Mouse (Mus musculus): ENCODE results near the gene Gbf1. TPM values are rescaled to one million over a fixed set of nuclear protein-coding genes. Genes with fewer than 3 reads are reported as not detected.

The Gbf1 gene
- total and polyA plus RNA-seq, 3 experiments: 23.7 to 400 (median 54.1) TPM

DNA sequence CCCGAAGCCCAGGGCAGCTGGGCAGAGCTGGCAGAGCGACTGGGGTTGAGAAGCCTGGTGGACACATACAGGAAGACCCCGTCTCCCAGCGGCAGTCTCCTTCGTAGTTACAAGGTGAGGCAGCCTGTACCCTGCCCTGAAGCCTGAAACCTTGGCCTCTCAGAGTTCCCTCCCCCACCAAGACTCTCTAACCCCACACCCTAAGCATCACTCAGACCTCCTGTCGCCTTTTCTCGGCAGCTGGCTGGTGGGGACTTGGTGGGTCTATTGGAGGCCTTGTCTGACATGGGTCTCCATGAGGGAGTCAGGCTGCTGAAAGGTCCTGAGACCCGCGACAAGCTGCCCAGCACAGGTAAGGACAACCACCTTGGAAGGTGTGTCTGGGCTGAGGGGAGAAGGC, 159.0 kb downstream of the Gbf1 start:
- Histone ChIP-seq H3K9me3 (replicated peaks; ENCODE audit: insufficient read depth, low read length) (no peaks in the 10 kb centered on the region), H3K27me3 (ENCODE audit: control insufficient read depth in 1 of 2, insufficient read depth in 2 of 2, low read length in 2 of 2) (no peaks in the 10 kb centered on the region), H3K4me1 (ENCODE audit: control insufficient read depth in 1 of 2, insufficient read depth in 2 of 2, low read length in 2 of 2) (peaks cover 14 to 25% of the 10 kb centered on the region in 2 experiments), H3K79me2 (ENCODE audit: control insufficient read depth, insufficient read depth, low read length, poor library complexity) (no peaks in the 10 kb centered on the region), H3K36me3 (ENCODE audit: control insufficient read depth in 1 of 2, insufficient read depth in 2 of 2, low read length in 2 of 2) (peaks cover 0 to 16% of the 10 kb centered on the region in 2 experiments; a peak in 2 of 4 replicates), H3K27ac (ENCODE audit: control insufficient read depth, low read depth, low read length) (no peak overlapping the region), H3K4me3 (ENCODE audit: control insufficient read depth in 1 of 2, insufficient read depth in 1 of 2, low read depth in 2 of 2, low read length in 2 of 2) (no peak overlapping the region), H3K9ac (ENCODE audit: control insufficient read depth, low read depth, low read length, poor library complexity, severe bottlenecking) (no peak overlapping the region)
- no peak for TF ChIP-seq SIN3A (IDR thresholded peaks at IDR 0.05; ENCODE audit: low read length)
- no peak for TF ChIP-seq RAD21 (IDR thresholded peaks at IDR 0.05; ENCODE audit: low read depth, low read length)
- no peak for DNase-seq (ENCODE audit: low read depth, low spot score)

- no peak for DNase-seq (ENCODE audit: low read depth, low spot score)
- peaks cover 0 to 16% of the 10 kb centered on the region in 2 experiments; a peak in 2 of 4 replicates for H3K36me3 ChIP-seq (ENCODE audit: control insufficient read depth in 1 of 2, insufficient read depth in 2 of 2, low read length in 2 of 2)
- no peaks in the 10 kb centered on the region for H3K9me3 ChIP-seq (replicated peaks; ENCODE audit: insufficient read depth, low read length)
- H3K27ac ChIP-seq (ENCODE audit: control insufficient read depth, low read depth, low read length): no peak overlapping the region
- no peak overlapping the region for H3K9ac ChIP-seq (ENCODE audit: control insufficient read depth, low read depth, low read length, poor library complexity, severe bottlenecking)
- no peaks in the 10 kb centered on the region for H3K79me2 ChIP-seq (ENCODE audit: control insufficient read depth, insufficient read depth, low read length, poor library complexity)
- peaks cover 14 to 30% of the 10 kb centered on the region in 2 experiments for H3K4me1 ChIP-seq (ENCODE audit: control insufficient read depth in 1 of 2, insufficient read depth in 2 of 2, low read length in 2 of 2)
- no peak for TF ChIP-seq MYB (IDR thresholded peaks at IDR 0.05; ENCODE audit: low read depth, low read length)
- TF ChIP-seq NRF1 (IDR thresholded peaks at IDR 0.05; ENCODE audit: insufficient read depth, low read depth, low read length, poor library complexity, severe bottlenecking): no peak
- no peak for TF ChIP-seq POLR2AphosphoS2 (IDR thresholded peaks at IDR 0.05; ENCODE audit: low read length)
- no peak for TF ChIP-seq SMC3 (IDR thresholded peaks at IDR 0.05; ENCODE audit: low read depth, low read length)
- TF ChIP-seq UBTF (IDR thresholded peaks at IDR 0.05; ENCODE audit: borderline replicate concordance, insufficient read depth, low read depth, low read length): no peak
- no peak for TF ChIP-seq POLR2AphosphoS5 (IDR thresholded peaks at IDR 0.05; ENCODE audit: borderline replicate concordance, low read depth, low read length)
- no peak for TF ChIP-seq TBP (IDR thresholded peaks at IDR 0.05; ENCODE audit: low read depth, low read length)
- no peak for TF ChIP-seq MAFK (IDR thresholded peaks at IDR 0.05; ENCODE audit: borderline replicate concordance, low read depth, low read length)
- TF ChIP-seq ETS1 (IDR thresholded peaks at IDR 0.05; ENCODE audit: low read depth, low read length): no peak
- TF ChIP-seq MXI1 (IDR thresholded peaks at IDR 0.05; ENCODE audit: low read depth, low read length): no peak
- H3K27me3 ChIP-seq (ENCODE audit: control insufficient read depth in 1 of 2, insufficient read depth in 2 of 2, low read length in 2 of 2): no peaks in the 10 kb centered on the region
- no peak overlapping the region for H3K4me3 ChIP-seq (ENCODE audit: control insufficient read depth in 1 of 2, insufficient read depth in 1 of 2, low read depth in 2 of 2, low read length in 2 of 2)
Measured at GRCm38 (mm10) chr19:46312566-46312965, 160.3 kb downstream of the Gbf1 start.

GRCm38 (mm10) chr19:46313116-46313515, 160.8 kb downstream of the Gbf1 start:
- Histone ChIP-seq H3K4me1 (ENCODE audit: control insufficient read depth in 1 of 2, insufficient read depth in 2 of 2, low read length in 2 of 2) (peaks cover 14 to 30% of the 10 kb centered on the region in 2 experiments), H3K27me3 (ENCODE audit: control insufficient read depth in 1 of 2, insufficient read depth in 2 of 2, low read length in 2 of 2) (no peaks in the 10 kb centered on the region), H3K36me3 (ENCODE audit: control insufficient read depth in 1 of 2, insufficient read depth in 2 of 2, low read length in 2 of 2) (peaks cover 0 to 16% of the 10 kb centered on the region in 2 experiments; a peak in 2 of 4 replicates), H3K4me3 (ENCODE audit: control insufficient read depth in 1 of 2, insufficient read depth in 1 of 2, low read depth in 2 of 2, low read length in 2 of 2) (no peak overlapping the region), H3K27ac (ENCODE audit: control insufficient read depth, low read depth, low read length) (no peak overlapping the region), H3K9ac (ENCODE audit: control insufficient read depth, low read depth, low read length, poor library complexity, severe bottlenecking) (no peak overlapping the region), H3K9me3 (replicated peaks; ENCODE audit: insufficient read depth, low read length) (no peaks in the 10 kb centered on the region), H3K79me2 (ENCODE audit: control insufficient read depth, insufficient read depth, low read length, poor library complexity) (no peaks in the 10 kb centered on the region)
- TF ChIP-seq POLR2A (IDR thresholded peaks at IDR 0.05; ENCODE audit: control insufficient read depth in 1 of 2, insufficient read depth in 1 of 2, low read depth in 1 of 2, low read length in 2 of 2, poor library complexity in 1 of 2): no peak
- DNase-seq (ENCODE audit: low read depth, low spot score): no peak

Data from MEL (cell line).